Mouse (Mus musculus) A20 (cell line): ENCODE measurements around the gene Igf2bp3.
A peak's percentile ranks its signal among the peaks of the same experiment; 100 is the strongest.

Source experiments
- DNase-seq: peaks from one replicate; pipeline ENCODE4 v3.0.0-alpha.2; 2011; ENCODE audit warnings: low read depth, low spot score

The Igf2bp3 gene

DNA sequence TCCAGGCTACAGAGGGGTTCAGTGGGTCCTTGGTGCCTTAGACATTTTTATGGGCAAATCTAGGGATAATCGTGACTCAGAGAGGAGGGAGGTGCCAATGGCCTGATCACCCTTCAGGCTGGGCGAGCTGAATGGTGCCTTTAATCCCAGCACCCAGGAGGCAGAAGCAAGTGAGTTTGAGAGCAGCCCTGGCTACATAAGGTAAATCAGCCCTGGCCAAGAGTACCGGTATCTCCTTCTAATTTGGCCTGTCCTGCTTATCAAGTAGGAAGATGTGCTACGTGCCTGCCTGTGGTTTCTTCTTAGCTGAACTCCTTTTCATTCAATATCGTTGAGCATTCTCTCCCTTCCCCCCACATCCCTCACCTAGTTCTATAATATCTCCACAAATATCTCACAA lies 78.0 kb downstream of the Igf2bp3 start:
- DNase-seq: no peak

- no peak for DNase-seq
These were observed 82.2 kb downstream of the Igf2bp3 start for GRCm38 (mm10) chr6:49132352-49133090.

DNA sequence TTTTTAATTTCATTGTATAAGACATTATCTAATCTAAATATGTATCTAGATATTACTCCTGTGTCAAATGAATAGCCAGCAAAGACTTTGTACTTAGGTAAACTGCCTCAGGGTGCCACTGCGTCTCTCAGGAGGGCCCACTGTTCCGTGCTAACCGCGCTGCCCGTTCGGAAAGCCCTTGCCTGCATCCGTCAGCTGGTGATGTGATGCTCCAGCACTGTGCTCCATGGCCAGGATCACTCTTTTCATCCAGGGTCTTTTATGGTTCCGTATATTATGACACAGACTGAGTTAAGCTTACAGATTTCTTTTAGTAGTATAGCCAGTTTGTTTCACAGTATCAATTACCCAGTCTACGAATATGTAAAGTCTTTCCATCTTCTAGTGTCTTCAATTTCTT lies 82.9 kb downstream of the Igf2bp3 start:
- no peak for DNase-seq

- no peak for DNase-seq
These were observed 84.4 kb downstream of the Igf2bp3 start for GRCm38 (mm10) chr6:49130328-49130727.

DNA sequence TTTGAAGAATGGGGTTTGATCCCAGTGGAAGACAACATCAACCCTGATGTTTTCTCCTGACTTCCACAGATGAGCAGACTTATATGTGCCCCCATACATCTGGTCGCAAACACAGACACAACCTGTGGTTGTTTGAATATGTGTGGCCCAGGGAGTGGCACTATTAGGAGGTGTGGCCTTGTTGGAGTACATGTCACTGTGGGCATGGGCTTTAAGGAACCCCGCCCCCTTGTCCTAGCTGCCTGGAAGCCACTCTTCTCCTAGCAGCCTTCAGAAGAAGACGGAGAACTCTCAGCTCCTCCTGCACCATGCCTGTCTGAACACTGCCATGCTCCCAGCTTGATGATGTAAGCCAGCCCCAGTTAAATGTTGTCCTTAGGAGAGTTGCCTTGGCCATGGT lies 94.4 kb downstream of the Igf2bp3 start:
- no peak for DNase-seq

- no peak for DNase-seq
These were observed 95.2 kb downstream of the Igf2bp3 start for GRCm38 (mm10) chr6:49119462-49120135.

- no peak for DNase-seq
These were observed 96.3 kb downstream of the Igf2bp3 start for GRCm38 (mm10) chr6:49118446-49118845.

GRCm38 (mm10) chr6:49116241-49116640 lies 98.5 kb downstream of the Igf2bp3 start:
- no peak for DNase-seq

GRCm38 (mm10) chr6:49115550-49115949 lies 99.2 kb downstream of the Igf2bp3 start:
- DNase-seq: peak; percentile 22

DNA sequence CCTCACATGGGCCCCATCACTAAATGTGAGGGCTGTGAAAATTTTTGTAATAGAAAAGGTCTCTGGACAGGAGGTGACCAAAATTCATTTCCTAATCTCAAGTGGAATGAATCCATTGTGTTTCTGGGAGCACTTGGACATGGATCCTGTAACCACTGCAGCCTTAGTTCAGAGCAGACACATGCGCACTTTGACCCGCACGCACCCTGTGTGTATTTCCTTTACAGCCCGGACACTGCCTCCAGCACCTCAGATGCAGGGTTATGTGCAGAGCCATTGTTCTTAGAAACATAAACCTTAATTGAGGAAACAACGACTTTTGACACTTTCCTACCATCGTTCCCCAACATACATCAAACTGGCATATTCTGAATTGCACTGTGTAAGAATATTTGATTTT lies 100.3 kb downstream of the Igf2bp3 start:
- no peak for DNase-seq

DNA sequence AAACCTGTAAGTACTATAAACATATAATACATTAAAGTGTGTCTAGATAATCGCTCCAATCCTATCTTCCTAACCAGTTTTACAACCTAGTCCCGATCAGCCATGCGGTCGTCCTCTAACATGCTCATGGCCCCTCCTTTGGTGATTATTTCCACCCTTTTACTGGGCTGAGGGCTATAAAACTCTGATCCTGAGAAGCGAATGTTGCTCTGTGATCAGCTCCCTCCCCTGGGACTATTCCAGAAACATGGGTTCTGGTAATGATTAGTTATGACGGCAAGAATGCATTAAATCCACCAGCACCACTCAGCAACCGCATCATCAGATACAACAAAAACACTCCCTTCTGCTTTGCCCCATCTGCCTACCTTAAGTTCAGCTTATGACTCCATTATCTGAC lies 100.9 kb downstream of the Igf2bp3 start:
- no peak for DNase-seq

DNA sequence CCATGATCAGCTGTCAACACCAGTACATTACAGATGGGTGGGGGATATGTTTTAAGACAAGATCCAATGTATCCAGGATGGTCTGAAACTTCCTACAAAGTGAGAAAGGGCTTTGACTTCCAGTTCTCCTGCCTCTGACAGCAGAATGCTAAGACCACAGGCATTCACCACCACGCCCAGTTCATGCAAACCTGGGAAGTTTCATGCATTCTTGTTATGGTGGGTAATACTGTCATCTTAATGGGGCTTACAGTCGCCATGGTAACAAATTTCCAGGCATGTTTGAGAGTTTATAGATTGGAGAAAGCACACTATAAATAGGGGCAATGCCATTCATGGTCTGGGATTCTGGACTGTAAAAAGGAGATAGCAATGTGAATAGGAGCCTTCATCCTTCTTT lies 105.6 kb downstream of the Igf2bp3 start:
- DNase-seq: no peak

DNA sequence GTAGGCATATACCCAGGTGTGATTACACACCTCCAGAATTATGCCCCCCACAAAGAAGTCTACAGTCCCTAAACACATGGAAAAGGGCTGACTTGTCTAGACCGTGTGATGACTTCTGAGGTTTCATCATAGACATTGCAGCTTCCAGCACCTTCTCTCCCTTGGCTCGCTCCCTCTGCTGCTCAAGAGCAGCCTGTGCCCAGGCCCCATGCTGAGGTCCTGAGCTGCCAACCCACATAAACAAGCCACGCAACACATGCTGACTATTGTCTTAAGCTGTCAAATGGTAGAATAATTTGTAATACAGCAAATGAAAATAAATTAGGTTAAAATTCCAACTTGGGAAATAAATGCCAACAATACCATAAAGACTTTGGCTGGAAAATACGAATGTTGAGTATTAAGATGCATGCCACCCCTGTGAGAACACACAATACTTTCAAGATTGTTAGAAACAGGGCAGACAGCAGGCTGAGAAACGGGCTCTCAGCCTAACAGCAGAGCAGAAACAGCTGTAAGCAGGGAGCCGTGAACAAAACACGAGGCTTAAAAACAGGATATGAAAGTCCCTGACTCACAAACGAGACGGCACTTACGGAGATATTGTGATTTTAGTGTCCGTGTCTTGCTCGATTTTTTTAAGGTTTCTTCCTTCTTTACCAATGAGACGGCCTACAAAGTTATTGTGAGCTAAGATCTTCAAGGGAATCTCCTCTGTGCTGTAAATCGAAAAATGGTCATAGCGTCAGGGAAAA lies 107.8 kb downstream of the Igf2bp3 start:
- DNase-seq: peak; percentile 89

- no peak for DNase-seq
These were observed 115.7 kb downstream of the Igf2bp3 start for GRCm38 (mm10) chr6:49099086-49099485.

- DNase-seq: no peak
These were observed 117.1 kb downstream of the Igf2bp3 start for GRCm38 (mm10) chr6:49097596-49098110.

DNA sequence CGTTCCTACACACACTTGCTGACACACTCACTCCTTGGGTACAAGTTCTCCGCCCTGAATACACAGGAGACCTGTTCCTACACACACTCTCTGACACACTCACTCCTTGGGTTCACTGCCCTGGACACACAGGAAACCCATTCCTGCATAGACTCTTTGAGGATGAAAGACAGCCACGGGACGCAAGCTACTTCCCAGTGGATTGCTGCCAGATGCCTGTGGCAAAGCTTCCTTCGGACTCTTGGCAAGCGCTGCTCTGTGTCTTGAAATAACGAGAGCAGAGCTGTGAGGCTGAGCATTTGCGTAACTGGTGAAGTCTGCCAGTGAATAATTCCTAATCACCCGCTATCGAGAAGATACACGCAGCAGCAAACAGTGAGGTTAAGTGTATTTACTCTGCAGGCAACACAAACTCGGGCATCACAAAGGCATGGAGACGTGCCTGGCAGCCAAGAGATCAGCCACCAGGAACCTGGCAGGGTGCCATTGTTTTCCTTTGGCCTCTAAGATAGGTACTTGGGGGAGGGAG lies 117.8 kb downstream of the Igf2bp3 start:
- no peak for DNase-seq

DNA sequence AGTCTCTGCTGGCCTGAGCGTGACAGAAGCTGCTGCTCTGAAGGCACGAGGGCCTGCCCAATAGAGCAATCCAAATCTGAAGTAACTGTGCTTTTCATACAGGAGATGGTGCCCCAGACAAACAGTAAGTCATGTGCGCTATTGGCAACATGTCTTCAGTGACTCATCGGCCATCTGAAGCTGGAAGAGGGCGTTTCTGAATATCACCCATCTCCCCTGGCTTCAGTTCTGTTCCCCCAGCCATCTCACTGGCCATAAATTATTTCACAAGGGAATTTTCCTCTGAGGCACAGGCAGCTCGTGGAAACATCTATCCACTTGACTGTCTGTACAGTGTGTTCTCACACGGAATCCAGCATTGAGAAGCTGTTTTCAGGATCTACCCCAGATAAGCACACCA lies 118.3 kb downstream of the Igf2bp3 start:
- no peak for DNase-seq

DNA sequence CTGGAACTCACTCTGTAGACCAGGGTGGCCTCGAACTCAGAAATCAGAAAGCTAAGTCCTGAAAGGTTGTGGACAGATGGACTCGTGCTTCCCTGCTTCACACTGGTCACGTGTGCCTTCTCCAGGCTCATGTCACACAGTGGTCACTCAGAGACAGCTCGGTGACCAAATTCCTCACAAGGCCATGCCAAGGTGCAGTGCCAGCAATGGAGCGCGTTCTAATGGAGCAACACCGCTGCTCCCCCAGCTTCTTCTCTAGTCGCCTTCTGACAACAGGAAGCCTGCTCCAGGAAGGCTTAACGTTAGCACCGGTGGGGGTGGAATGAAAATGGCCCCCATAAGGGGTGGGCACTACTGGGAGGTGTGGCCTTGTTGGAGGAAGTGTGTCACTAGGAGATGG lies 119.8 kb downstream of the Igf2bp3 start:
- no peak for DNase-seq

GRCm38 (mm10) chr6:49083008-49083407 lies 131.7 kb downstream of the Igf2bp3 start:
- DNase-seq: no peak

DNA sequence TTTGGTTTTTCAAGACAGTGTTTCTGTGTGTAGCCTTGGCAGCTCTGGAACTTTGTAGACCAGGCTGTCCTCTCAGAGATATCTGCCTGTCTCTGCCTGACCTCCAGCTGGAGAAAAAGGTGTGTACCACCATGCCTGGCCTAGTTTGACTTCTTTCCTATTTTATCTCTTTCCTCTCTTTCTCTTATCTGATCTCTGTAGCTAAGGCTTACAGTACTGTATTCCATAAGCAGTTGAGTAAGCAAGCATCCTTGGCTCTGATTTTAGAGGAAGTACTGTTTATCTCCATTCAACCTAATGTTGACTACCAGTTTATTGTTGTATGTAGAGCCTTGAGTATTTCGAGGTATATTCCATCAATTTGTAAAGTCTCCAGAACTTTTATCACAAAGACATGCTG lies 135.4 kb downstream of the Igf2bp3 start:
- no peak for DNase-seq

DNA sequence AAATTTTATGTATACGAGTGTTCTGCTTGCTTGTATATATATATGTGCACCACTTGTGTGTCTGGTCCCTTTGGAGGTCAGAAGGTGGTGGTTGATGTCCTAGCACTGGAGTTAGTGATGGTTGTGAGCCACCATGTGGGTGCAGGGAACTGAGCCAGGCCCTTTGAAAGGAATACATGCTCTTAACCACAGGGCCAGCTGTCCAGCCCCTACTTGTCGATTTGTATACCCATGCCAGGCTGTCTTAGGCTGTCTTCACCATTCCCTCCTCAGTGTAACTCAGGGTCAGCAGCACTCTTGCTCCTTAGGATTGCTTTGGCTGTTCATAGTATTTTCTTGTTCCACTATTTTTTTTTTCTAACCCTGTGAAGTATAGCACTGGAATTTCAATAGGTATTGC lies 136.9 kb downstream of the Igf2bp3 start:
- DNase-seq: no peak

DNA sequence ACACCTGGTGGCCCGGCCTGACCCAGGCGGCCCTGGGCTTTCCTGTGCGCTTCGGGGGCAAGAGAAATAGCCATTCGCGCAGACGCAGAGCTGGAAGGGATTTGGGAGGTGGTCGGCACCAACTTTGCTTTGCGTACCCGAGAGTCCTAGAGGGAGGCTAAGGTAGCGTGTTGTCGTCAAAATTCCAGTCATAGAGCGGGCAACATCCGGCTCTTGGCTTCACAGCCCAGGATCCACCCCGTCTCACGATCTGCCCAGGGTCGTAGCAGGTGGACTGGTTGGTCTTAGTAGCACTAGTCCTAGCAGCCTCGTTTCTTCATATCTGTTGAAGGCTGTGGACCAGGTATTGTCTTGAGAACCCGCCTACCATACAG lies 140.7 kb downstream of the Igf2bp3 start:
- DNase-seq: no peak
